ENCODE assay signal across 8 mouse cellular contexts in the genomic region with DNA sequence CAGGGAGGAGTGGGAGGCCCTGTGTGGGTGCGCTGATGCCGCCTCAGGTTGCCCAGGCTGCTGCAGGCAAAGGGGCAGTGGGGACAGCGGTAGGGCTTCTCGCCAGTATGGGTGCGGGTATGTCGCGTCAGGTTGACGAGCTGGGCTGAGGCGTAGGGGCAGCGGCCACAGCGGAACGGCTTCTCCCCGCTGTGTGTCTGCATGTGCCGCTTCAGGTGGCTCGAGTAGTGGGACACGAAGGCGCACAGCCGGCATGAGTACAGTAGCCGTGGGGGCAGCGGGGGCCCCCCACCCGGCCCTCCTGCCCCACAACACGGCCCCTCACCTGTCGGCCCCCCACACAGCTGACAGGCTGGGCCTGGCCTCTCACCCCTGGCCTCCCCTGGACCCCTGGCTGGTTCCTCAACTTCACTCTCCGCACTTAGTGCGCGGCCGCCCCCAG. TPM values are rescaled to one million over a fixed set of nuclear protein-coding genes. Genes with fewer than 3 reads are reported as not detected.
A peak's percentile ranks its signal among the peaks of the same experiment; 100 is the strongest.
DNase-seq lines count a peak whose midpoint lies in the region; ATAC-seq and TF ChIP-seq lines count a peak whose summit lies in the region.

No protein-coding gene starts in this region.

- H3K27me3 ChIP-seq in intestine, postnatal 0 days (replicated peaks; ENCODE audit: control insufficient read depth, insufficient read depth, low read length): no peaks in the 10 kb centered on the region
- no peaks in the 10 kb centered on the region for H3K27me3 ChIP-seq in neural tube, embryonic 13.5 days

- H3K36me3 ChIP-seq in intestine, postnatal 0 days (ENCODE audit: control insufficient read depth, insufficient read depth): peaks cover 64% of the 10 kb centered on the region
- H3K36me3 ChIP-seq in neural tube, embryonic 13.5 days: peaks cover 83% of the 10 kb centered on the region

- no peak for ATAC-seq in intestine, postnatal 0 days
- ATAC-seq in neural tube, embryonic 13.5 days (ENCODE audit: low read depth): no peak

- H3K9ac ChIP-seq in intestine, postnatal 0 days (ENCODE audit: low read depth, low read length): no peak overlapping the region
- 0 out of 2 replicates have a peak overlapping the region, but pooled peaks have one; percentile 94 for H3K9ac ChIP-seq in neural tube, embryonic 13.5 days

- H3K4me1 ChIP-seq in intestine, postnatal 0 days (replicated peaks; ENCODE audit: control insufficient read depth, insufficient read depth, low read length): no peaks in the 10 kb centered on the region
- H3K4me1 ChIP-seq in neural tube, embryonic 13.5 days (replicated peaks): peaks cover 31% of the 10 kb centered on the region

- peak; percentile 42 for DNase-seq in cerebellum, adult 8-10 months
- DNase-seq in cerebellum, adult 11 months: no peak
- peak; percentile 36 for DNase-seq in ovary, postnatal 36 days (ENCODE audit: low spot score)
- no peak for DNase-seq in ovary, adult 18-20 months (ENCODE audit: low spot score)
- DNase-seq in urinary bladder, postnatal 4 days (ENCODE audit: low spot score in 2 of 2): no peak
- no peak for DNase-seq in layer of hippocampus, adult 9-10 months (ENCODE audit: low spot score)

- H3K4me2 ChIP-seq in intestine, postnatal 0 days (replicated peaks; ENCODE audit: low read depth): peak overlapping the region; percentile 74; the same call in 1 of the 2 replicates
- peak overlapping the region; percentile 93 for H3K4me2 ChIP-seq in neural tube, embryonic 13.5 days

- 88% methylated on average over 27 of the region's 27 CpGs for WGBS in intestine, postnatal 0 days
- WGBS in neural tube, embryonic 13.5 days: 92% methylated on average over 27 of the region's 27 CpGs

- H3K27ac ChIP-seq in intestine, postnatal 0 days (ENCODE audit: low read depth, low read length): peak overlapping the region; percentile 35; the same call in 1 of the 2 replicates
- no peak overlapping the region for H3K27ac ChIP-seq in neural tube, embryonic 13.5 days (replicated peaks)

- TF ChIP-seq CTCF in intestine, postnatal 0 days (IDR thresholded peaks at IDR 0.05; ENCODE audit: low read depth): no peak

- no peaks in the 10 kb centered on the region; the same call in 1 of the 2 replicates for H3K9me3 ChIP-seq in intestine, postnatal 0 days (ENCODE audit: control insufficient read depth)
- peaks cover 5% of the 10 kb centered on the region for H3K9me3 ChIP-seq in neural tube, embryonic 13.5 days

- no peak overlapping the region for H3K4me3 ChIP-seq in intestine, postnatal 0 days (ENCODE audit: low read depth, low read length)
- peak overlapping the region; percentile 85 for H3K4me3 ChIP-seq in neural tube, embryonic 13.5 days

RNA-seq across cellular contexts. Expression of gene Zfp513, which starts 1.8 kb away (rescaled TPM):
- polyA plus RNA-seq in intestine, postnatal 0 days (2015; fragmentation: Nextera tagmentation; extraction: Ambion mirVana): 6.8 and 7.3 TPM in 2 replicates
- polyA plus RNA-seq in neural tube, embryonic 13.5 days (2015; fragmentation: Nextera tagmentation; extraction: Ambion mirVana): 15.2 and 19.3 TPM in 2 replicates

RNA-seq across cellular contexts. Expression of gene Eif2b4, which starts 7.1 kb away (rescaled TPM):
- polyA plus RNA-seq in intestine, postnatal 0 days (2015; fragmentation: Nextera tagmentation; extraction: Ambion mirVana): 43.7 and 45.1 TPM in 2 replicates
- 67.5 and 76.4 TPM in 2 replicates for polyA plus RNA-seq in neural tube, embryonic 13.5 days (2015; fragmentation: Nextera tagmentation; extraction: Ambion mirVana)

RNA-seq across cellular contexts. Expression of gene Snx17, which starts 7.3 kb away (rescaled TPM):
- 122 and 130 TPM in 2 replicates for polyA plus RNA-seq in intestine, postnatal 0 days (2015; fragmentation: Nextera tagmentation; extraction: Ambion mirVana)
- polyA plus RNA-seq in neural tube, embryonic 13.5 days (2015; fragmentation: Nextera tagmentation; extraction: Ambion mirVana): 114 and 119 TPM in 2 replicates

RNA-seq across cellular contexts. Expression of gene Ppm1g, which starts 20.1 kb away (rescaled TPM):
- polyA plus RNA-seq in intestine, postnatal 0 days (2015; fragmentation: Nextera tagmentation; extraction: Ambion mirVana): 54.8 and 55.4 TPM in 2 replicates
- polyA plus RNA-seq in neural tube, embryonic 13.5 days (2015; fragmentation: Nextera tagmentation; extraction: Ambion mirVana): 161 and 170 TPM in 2 replicates

RNA-seq across cellular contexts. Expression of gene Gtf3c2, which starts 20.4 kb away (rescaled TPM):
- 23.1 and 26.2 TPM in 2 replicates for polyA plus RNA-seq in intestine, postnatal 0 days (2015; fragmentation: Nextera tagmentation; extraction: Ambion mirVana)
- 65.7 and 69.4 TPM in 2 replicates for polyA plus RNA-seq in neural tube, embryonic 13.5 days (2015; fragmentation: Nextera tagmentation; extraction: Ambion mirVana)

Comparison
In these comparisons a context has a peak if more than half of its experiments do, and no peak if none do; other contexts are left out.
1. DNase-seq: peak in cerebellum, adult 8-10 months (single experiment) and ovary, postnatal 36 days (single experiment); none in cerebellum, adult 11 months (single experiment), ovary, adult 18-20 months (single experiment), urinary bladder, postnatal 4 days (0 of 2) and layer of hippocampus, adult 9-10 months (single experiment).